Mouse (Mus musculus) monocyte, adult 2 months (primary cell): Measurements from ENCODE around the gene Hal.

Source experiments
- DNase-seq, 2 experiments: peaks; one replicate each; pipeline ENCODE4 v3.0.0; 2022; ENCODE audit warnings: low spot score in 2 of 2, low read depth in 1 of 2

The Hal gene

GRCm38 (mm10) chr10:93488066-93488827 is at the start of gene Hal:
TSS of gene Hal (plus strand) at chr10:93488768.
- DNase-seq, result peak; percentile 67 to 81

GRCm38 (mm10) chr10:93441501-93441900 is 47.1 kb upstream of the Hal start:
- DNase-seq, result no peak

- no peak for DNase-seq
Observed at GRCm38 (mm10) chr10:93442183-93442582, 46.4 kb upstream of the Hal start.

- DNase-seq, result no peak
Observed at GRCm38 (mm10) chr10:93444407-93444806, 44.2 kb upstream of the Hal start.

- no peak for DNase-seq
Observed at GRCm38 (mm10) chr10:93447398-93447797, 41.2 kb upstream of the Hal start.

GRCm38 (mm10) chr10:93454652-93455014 is 33.9 kb upstream of the Hal start:
- DNase-seq, result no peak

- DNase-seq, result no peak
Observed at GRCm38 (mm10) chr10:93460106-93460505, 28.5 kb upstream of the Hal start.

- no peak for DNase-seq
Observed at GRCm38 (mm10) chr10:93462692-93463382, 25.7 kb upstream of the Hal start.

GRCm38 (mm10) chr10:93463611-93464010 is 25.0 kb upstream of the Hal start:
- DNase-seq, result no peak

GRCm38 (mm10) chr10:93467259-93467658 is 21.3 kb upstream of the Hal start:
- DNase-seq, result no peak

- no peak for DNase-seq
Observed at GRCm38 (mm10) chr10:93467791-93468190, 20.8 kb upstream of the Hal start.

GRCm38 (mm10) chr10:93471415-93471814 is 17.2 kb upstream of the Hal start:
- peak in 1 of 2 experiments; percentile 70 for DNase-seq

- no peak for DNase-seq
Observed at GRCm38 (mm10) chr10:93484511-93484910, 4.1 kb upstream of the Hal start.

- DNase-seq, result no peak
Observed at GRCm38 (mm10) chr10:93485055-93485691, 3.4 kb upstream of the Hal start.

GRCm38 (mm10) chr10:93486622-93487021 is 1.9 kb upstream of the Hal start:
- DNase-seq, result no peak

GRCm38 (mm10) chr10:93488828-93489226 is 259 bp downstream of the Hal start:
- no peak for DNase-seq

GRCm38 (mm10) chr10:93490451-93490850 is 1.9 kb downstream of the Hal start:
- no peak for DNase-seq

GRCm38 (mm10) chr10:93500864-93501263 is 12.3 kb downstream of the Hal start:
- no peak for DNase-seq

- no peak for DNase-seq
Observed at GRCm38 (mm10) chr10:93501346-93501745, 12.8 kb downstream of the Hal start.

GRCm38 (mm10) chr10:93508383-93508970 is 19.9 kb downstream of the Hal start:
- DNase-seq, result no peak

GRCm38 (mm10) chr10:93509532-93510153 is 21.1 kb downstream of the Hal start:
- no peak for DNase-seq
